8 mouse cellular contexts compared by ENCODE assay signal in the genomic region with DNA sequence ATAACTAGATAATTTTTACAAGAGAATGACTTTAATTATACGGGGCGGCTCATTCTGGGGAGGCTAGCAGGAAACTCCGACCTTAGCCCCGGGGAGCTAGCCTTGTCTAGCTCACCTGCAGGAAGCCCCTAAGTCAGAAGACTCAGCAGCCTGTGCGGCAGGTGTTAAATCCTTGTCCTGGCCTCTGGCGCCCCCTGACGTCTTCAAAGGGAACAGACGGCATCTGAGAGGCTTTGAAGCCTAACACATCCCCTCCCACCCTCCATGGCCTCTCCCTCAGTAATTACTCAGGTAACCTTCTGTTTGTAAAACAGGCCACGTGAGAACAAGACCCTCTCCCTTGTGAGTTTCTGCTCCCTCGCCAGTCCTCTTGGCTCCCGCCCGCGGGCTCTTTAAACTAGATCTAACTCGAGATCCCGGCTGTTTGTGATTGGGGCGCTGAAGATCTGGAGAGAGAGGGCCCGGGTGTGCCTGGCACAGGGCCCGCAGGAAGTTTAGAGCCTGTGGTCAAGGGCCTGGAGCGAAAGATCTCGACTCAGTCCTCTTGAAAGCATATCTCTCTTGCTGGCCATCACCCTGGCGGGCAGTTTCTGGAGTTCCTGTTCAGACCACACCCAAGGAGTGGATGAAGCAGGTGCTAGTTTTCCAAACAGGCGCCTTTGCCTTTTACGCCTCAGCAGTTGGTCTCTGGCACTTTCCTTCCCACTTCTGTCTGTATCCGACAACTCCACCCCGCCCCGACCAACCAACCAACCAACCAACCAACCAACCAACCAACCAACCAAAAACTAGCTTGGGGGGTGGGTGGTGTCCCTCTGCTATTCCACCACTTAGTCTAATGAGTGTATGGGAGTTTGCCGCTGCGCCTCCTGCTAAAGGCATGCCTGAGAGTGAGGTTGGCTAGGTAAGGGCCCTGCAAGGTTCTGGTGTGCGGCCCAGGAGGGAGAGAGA. TPM values are rescaled to one million over a fixed set of nuclear protein-coding genes. Genes with fewer than 3 reads are reported as not detected.
DNase-seq lines count a peak whose midpoint lies in the region; ATAC-seq and TF ChIP-seq lines count a peak whose summit lies in the region.

No protein-coding gene starts in this region.

- no peak for ATAC-seq in embryonic facial prominence, embryonic 12.5 days (ENCODE audit: insufficient number of reproducible peaks, insufficient read depth, low FRiP score, low TSS enrichment)
- no peak for ATAC-seq in limb, embryonic 15.5 days (ENCODE audit: insufficient number of reproducible peaks, low FRiP score, low TSS enrichment, low read depth)
- peak; percentile 28; the same call in 1 of the 2 replicates for ATAC-seq in midbrain, postnatal 0 days (ENCODE audit: low FRiP score)

- TF ChIP-seq EP300 in heart, adult 2 months (IDR thresholded peaks at IDR 0.05; ENCODE audit: insufficient read depth, low read depth, low read length) = peak; percentile 67; the same call in 1 of the 2 replicates

- H3K79me2 ChIP-seq in heart, adult 2 months (replicated peaks; ENCODE audit: control insufficient read depth, insufficient read depth, low read length) = no peaks in the 10 kb centered on the region

- no peak overlapping the region for H3K4me3 ChIP-seq in embryonic facial prominence, embryonic 12.5 days
- no peak overlapping the region for H3K4me3 ChIP-seq in heart, adult 2 months
- H3K4me3 ChIP-seq in kidney, adult 2 months (ENCODE audit: insufficient read depth, low read depth, low read length) = no peak overlapping the region
- peak overlapping the region; percentile 23; the same call in 1 of the 2 replicates for H3K4me3 ChIP-seq in limb, embryonic 15.5 days
- no peak overlapping the region; the same call in 1 of the 2 replicates for H3K4me3 ChIP-seq in midbrain, postnatal 0 days (ENCODE audit: low read depth, low read length)

- no peak overlapping the region for H3K9ac ChIP-seq in embryonic facial prominence, embryonic 12.5 days
- H3K9ac ChIP-seq in heart, adult 2 months (ENCODE audit: low read depth, low read length) = no peak overlapping the region
- H3K9ac ChIP-seq in limb, embryonic 15.5 days = no peak overlapping the region
- no peak overlapping the region for H3K9ac ChIP-seq in midbrain, postnatal 0 days (replicated peaks; ENCODE audit: low read length, poor library complexity, severe bottlenecking)

- H3K4me1 ChIP-seq in embryonic facial prominence, embryonic 12.5 days = no peaks in the 10 kb centered on the region
- H3K4me1 ChIP-seq in heart, adult 2 months (ENCODE audit: control insufficient read depth, insufficient read depth, low read length) = no peaks in the 10 kb centered on the region
- no peaks in the 10 kb centered on the region; the same call in 1 of the 2 replicates for H3K4me1 ChIP-seq in kidney, adult 2 months (ENCODE audit: control insufficient read depth, insufficient read depth, low read length)
- peaks cover 12% of the 10 kb centered on the region; the same call in 1 of the 2 replicates for H3K4me1 ChIP-seq in limb, embryonic 15.5 days
- no peaks in the 10 kb centered on the region for H3K4me1 ChIP-seq in midbrain, postnatal 0 days (ENCODE audit: insufficient read depth, low read length)

- DNase-seq in A20 (ENCODE audit: low read depth, low spot score) = peak; percentile 87
- peak; percentile 73 to 78 for DNase-seq in adrenal gland, postnatal 36 days
- peak; percentile 74 to 78 for DNase-seq in heart, adult 2 months
- DNase-seq in kidney, adult 2 months = peak; percentile 77
- DNase-seq in midbrain, postnatal 0 days (ENCODE audit: low spot score) = peak; percentile 82
- DNase-seq in spleen, postnatal 10 days (ENCODE audit: low spot score in 2 of 2) = peak; percentile 71 to 85

- no peaks in the 10 kb centered on the region for H3K36me3 ChIP-seq in embryonic facial prominence, embryonic 12.5 days
- no peaks in the 10 kb centered on the region for H3K36me3 ChIP-seq in heart, adult 2 months (ENCODE audit: control insufficient read depth, insufficient read depth, low read length)
- H3K36me3 ChIP-seq in kidney, adult 2 months (ENCODE audit: control insufficient read depth, insufficient read depth, low read length) = no peaks in the 10 kb centered on the region
- H3K36me3 ChIP-seq in limb, embryonic 15.5 days = no peaks in the 10 kb centered on the region
- H3K36me3 ChIP-seq in midbrain, postnatal 0 days (ENCODE audit: insufficient read depth, low read length) = no peaks in the 10 kb centered on the region

- H3K4me2 ChIP-seq in embryonic facial prominence, embryonic 12.5 days (replicated peaks) = peak overlapping the region; percentile 42
- H3K4me2 ChIP-seq in limb, embryonic 15.5 days = peak overlapping the region; percentile 37; the same call in 1 of the 2 replicates
- H3K4me2 ChIP-seq in midbrain, postnatal 0 days (ENCODE audit: low read depth, low read length, poor library complexity, severe bottlenecking) = peak overlapping the region; percentile 34

- TF ChIP-seq POLR2A in heart, adult 2 months (IDR thresholded peaks at IDR 0.05; ENCODE audit: insufficient read depth, low read depth, low read length) = no peak
- TF ChIP-seq POLR2A in kidney, adult 2 months (IDR thresholded peaks at IDR 0.05; ENCODE audit: low read depth, low read length) = no peak

- no peak; the same call in 1 of the 2 replicates for TF ChIP-seq CTCF in heart, adult 2 months (IDR thresholded peaks at IDR 0.05)
- peak; percentile 96 for TF ChIP-seq CTCF in kidney, adult 2 months (conservative IDR thresholded peaks at IDR 0.05; ENCODE audit: insufficient read depth, insufficient read length, low read depth, low read length)
- TF ChIP-seq CTCF in midbrain, postnatal 0 days (IDR thresholded peaks at IDR 0.05) = peak; percentile 94

- H3K9me3 ChIP-seq in embryonic facial prominence, embryonic 12.5 days = no peaks in the 10 kb centered on the region
- H3K9me3 ChIP-seq in limb, embryonic 15.5 days = no peaks in the 10 kb centered on the region
- H3K9me3 ChIP-seq in midbrain, postnatal 0 days (ENCODE audit: low read length) = no peaks in the 10 kb centered on the region

- intact Hi-C loops in heart, adult 2 months (cut with DNase I) = loop anchor here (1.0 to 10.0 kb wide), 4 partner anchors 187 to 500 kb away; no protein-coding TSS in a partner anchor

- 15% methylated on average over 29 of the region's 29 CpGs for WGBS in embryonic facial prominence, embryonic 12.5 days
- WGBS in heart, adult 2 months = 6% methylated on average over 29 of the region's 29 CpGs
- 10% methylated on average over 29 of the region's 29 CpGs for WGBS in kidney, adult 2 months
- 10% methylated on average over 29 of the region's 29 CpGs for WGBS in limb, embryonic 15.5 days
- WGBS in midbrain, postnatal 0 days = 23% methylated on average over 29 of the region's 29 CpGs

- H3K27ac ChIP-seq in embryonic facial prominence, embryonic 12.5 days = no peak overlapping the region
- no peak overlapping the region for H3K27ac ChIP-seq in heart, adult 2 months
- H3K27ac ChIP-seq in kidney, adult 2 months (ENCODE audit: insufficient read depth, low read depth, low read length) = no peak overlapping the region
- H3K27ac ChIP-seq in limb, embryonic 15.5 days = no peak overlapping the region
- no peak overlapping the region for H3K27ac ChIP-seq in midbrain, postnatal 0 days (ENCODE audit: low read depth, low read length)

- H3K27me3 ChIP-seq in embryonic facial prominence, embryonic 12.5 days = peaks cover 16% of the 10 kb centered on the region
- H3K27me3 ChIP-seq in heart, adult 2 months (ENCODE audit: control insufficient read depth, insufficient read depth, low read length) = no peaks in the 10 kb centered on the region; the same call in 1 of the 2 replicates
- no peaks in the 10 kb centered on the region for H3K27me3 ChIP-seq in kidney, adult 2 months (replicated peaks; ENCODE audit: control insufficient read depth, insufficient read depth, low read length)
- peaks cover 30% of the 10 kb centered on the region for H3K27me3 ChIP-seq in limb, embryonic 15.5 days
- peaks cover 12% of the 10 kb centered on the region for H3K27me3 ChIP-seq in midbrain, postnatal 0 days (ENCODE audit: insufficient read depth, low read length)

RNA-seq across cellular contexts. Expression of gene Gpa33, which starts 24.4 kb away (rescaled TPM):
- total RNA-seq in adrenal gland, postnatal 36 days (2021) = under 1 TPM; 0.10 to 0.23 TPM
- polyA plus RNA-seq in embryonic facial prominence, embryonic 12.5 days (2016; fragmentation: Nextera tagmentation; extraction: Ambion mirVana) = 0.10 and 0.26 TPM in 2 replicates
- total RNA-seq in heart, adult 2 months (2021) = not detected
- not detected in 2 replicates for polyA plus RNA-seq in heart, adult 2 months (2012; rRNA removed)
- 0.09 and 0.49 TPM in 2 replicates for polyA plus RNA-seq in kidney, adult 2 months (2012; rRNA removed)
- polyA plus RNA-seq in limb, embryonic 15.5 days (2015; fragmentation: Nextera tagmentation; extraction: Ambion mirVana) = 1.4 and 2.3 TPM in 2 replicates
- total RNA-seq in midbrain, postnatal 0 days (2014; rRNA removed) = 0.14 TPM in 1 of 2 replicates, not detected in the other
- 0.17 TPM in 1 of 2 replicates, not detected in the other for polyA plus RNA-seq in midbrain, postnatal 0 days (2015; fragmentation: Nextera tagmentation; extraction: Ambion mirVana)

RNA-seq across cellular contexts. Expression of gene Dusp27, which starts 26.7 kb away (rescaled TPM):
- under 1 TPM; 0.07 to 0.10 TPM for total RNA-seq in adrenal gland, postnatal 36 days (2021)
- 4.1 and 4.5 TPM in 2 replicates for polyA plus RNA-seq in embryonic facial prominence, embryonic 12.5 days (2016; fragmentation: Nextera tagmentation; extraction: Ambion mirVana)
- total RNA-seq in heart, adult 2 months (2021) = 10 to 100 TPM; 37.3 to 42.1 TPM
- 9.4 and 12.8 TPM in 2 replicates for polyA plus RNA-seq in heart, adult 2 months (2012; rRNA removed)
- polyA plus RNA-seq in kidney, adult 2 months (2012; rRNA removed) = 0.30 TPM in 1 of 2 replicates, not detected in the other
- polyA plus RNA-seq in limb, embryonic 15.5 days (2015; fragmentation: Nextera tagmentation; extraction: Ambion mirVana) = 6.0 and 13.3 TPM in 2 replicates
- total RNA-seq in midbrain, postnatal 0 days (2014; rRNA removed) = 0.71 and 1.2 TPM in 2 replicates
- polyA plus RNA-seq in midbrain, postnatal 0 days (2015; fragmentation: Nextera tagmentation; extraction: Ambion mirVana) = 0.59 and 0.72 TPM in 2 replicates
